Mouse (Mus musculus) CH12.LX (cell line): ENCODE results near the gene Ano8. TPM values are rescaled to one million over a fixed set of nuclear protein-coding genes. Genes with fewer than 3 reads are reported as not detected.

Source experiments
- DNase-seq: peaks from one replicate; pipeline ENCODE4 v3.0.0-alpha.2; 2013; ENCODE audit errors: extremely low read depth
- H3K27ac ChIP-seq: 2 replicates; pipeline ENCODE4 v1.5.1; 2012; ENCODE audit warnings: low read depth, mild to moderate bottlenecking, control low read depth, moderate library complexity; ENCODE audit not compliant: insufficient read depth
- H3K27me3 ChIP-seq: replicated peaks from 2 replicates; pipeline ENCODE3; 2012; ENCODE audit warnings: inconsistent platforms
- H3K36me3 ChIP-seq, 2 experiments: replicated peaks in 1 of 2; 2 replicates each; pipeline versions ENCODE3 to v1.6.1; 2012; ENCODE audit warnings: inconsistent platforms in 1 of 2, low read length in 1 of 2, mild to moderate bottlenecking in 1 of 2, mixed read lengths in 1 of 2, moderate library complexity in 1 of 2; ENCODE audit not compliant: control insufficient read depth in 1 of 2, insufficient read depth in 1 of 2
- H3K4me1 ChIP-seq, 2 experiments: 2 replicates each; pipeline ENCODE4 v1.6.1; 2012; ENCODE audit warnings: inconsistent platforms in 1 of 2, moderate library complexity in 1 of 2; ENCODE audit not compliant: insufficient read depth in 2 of 2, control insufficient read depth in 1 of 2
- H3K4me2 ChIP-seq: 2 replicates; pipeline ENCODE4 v1.6.1; 2012; ENCODE audit warnings: low read depth, mild to moderate bottlenecking, control low read depth; ENCODE audit not compliant: poor library complexity, insufficient read depth, severe bottlenecking
- H3K4me3 ChIP-seq, 3 experiments: fragments of 150-350 bp in 1 of 3; sonication (generic) in 1 of 3; replicated peaks in 1 of 3; 2 replicates each; pipeline versions ENCODE3 to v1.5.1; 2011 to 2012; ENCODE audit warnings: low read depth in 2 of 3, low read length in 2 of 3, mild to moderate bottlenecking in 2 of 3, moderate library complexity in 2 of 3, control low read depth in 1 of 3, improper control_type of control experiment in 1 of 3, inconsistent platforms in 1 of 3, mixed read lengths in 1 of 3; ENCODE audit not compliant: poor library complexity in 1 of 3
- H3K79me2 ChIP-seq: replicated peaks from 2 replicates; pipeline ENCODE4 v1.6.1; 2012; ENCODE audit warnings: mild to moderate bottlenecking, moderate library complexity; ENCODE audit not compliant: control insufficient read depth, poor library complexity, insufficient read depth, severe bottlenecking; ENCODE audit errors: extremely low read depth
- H3K9ac ChIP-seq: 2 replicates; pipeline ENCODE4 v1.6.1; 2012; ENCODE audit warnings: low read depth, mild to moderate bottlenecking, control low read depth, moderate library complexity; ENCODE audit not compliant: insufficient read depth
- H3K9me3 ChIP-seq: replicated peaks from 2 replicates; pipeline ENCODE3; 2012; ENCODE audit warnings: low read length, inconsistent platforms, mixed read lengths
- BHLHE40 ChIP-seq: IDR thresholded peaks from 2 replicates; pipeline ENCODE4 v1.6.1; 2011; ENCODE audit warnings: mild to moderate bottlenecking, low read depth, low read length, improper control_type of control experiment
- CHD1 ChIP-seq: IDR thresholded peaks from 2 replicates; pipeline ENCODE4 v1.6.1; 2012; ENCODE audit warnings: low read depth, low read length, improper control_type of control experiment, inconsistent platforms
- CHD2 ChIP-seq: IDR thresholded peaks from 2 replicates; pipeline ENCODE4 v1.6.1; 2011; ENCODE audit warnings: low read length, improper control_type of control experiment
- E2F4 ChIP-seq: IDR thresholded peaks from 2 replicates; pipeline ENCODE4 v1.6.1; 2011; ENCODE audit warnings: low read depth, low read length, improper control_type of control experiment; ENCODE audit not compliant: insufficient replicate concordance
- ELF1 ChIP-seq: IDR thresholded peaks from 2 replicates; pipeline ENCODE4 v1.6.1; 2014; ENCODE audit warnings: low read depth, mild to moderate bottlenecking, inconsistent platforms, low read length, improper control_type of control experiment
- EP300 ChIP-seq: IDR thresholded peaks from 2 replicates; pipeline ENCODE4 v1.6.1; 2011; ENCODE audit warnings: low read length, improper control_type of control experiment
- HCFC1 ChIP-seq: IDR thresholded peaks from 2 replicates; pipeline ENCODE4 v1.6.1; 2012; ENCODE audit warnings: low read depth, mild to moderate bottlenecking, inconsistent platforms, low read length, improper control_type of control experiment
- IRF4 ChIP-seq: IDR thresholded peaks from 2 replicates; pipeline ENCODE4 v1.6.1; 2014; ENCODE audit warnings: low read depth, mild to moderate bottlenecking, inconsistent platforms, low read length, improper control_type of control experiment
- JUN ChIP-seq: IDR thresholded peaks from 2 replicates; pipeline ENCODE4 v1.6.1; 2011; ENCODE audit warnings: low read depth, mild to moderate bottlenecking, low read length, improper control_type of control experiment, moderate library complexity; ENCODE audit not compliant: insufficient read depth
- JUND ChIP-seq: conservative IDR thresholded peaks from 2 replicates; pipeline ENCODE4 v1.6.1; 2011; ENCODE audit warnings: low read depth, low read length, improper control_type of control experiment
- KAT2A ChIP-seq: IDR thresholded peaks from 2 replicates; pipeline ENCODE4 v1.6.1; 2012; ENCODE audit warnings: low read length, improper control_type of control experiment, inconsistent platforms; ENCODE audit not compliant: insufficient replicate concordance
- MAX ChIP-seq: IDR thresholded peaks from 2 replicates; pipeline ENCODE4 v1.6.1; 2011; ENCODE audit warnings: low read length, improper control_type of control experiment
- MAZ ChIP-seq: IDR thresholded peaks from 2 replicates; pipeline ENCODE4 v1.6.1; 2012; ENCODE audit warnings: low read depth, mild to moderate bottlenecking, inconsistent platforms, low read length, improper control_type of control experiment, moderate library complexity
- MEF2A ChIP-seq: IDR thresholded peaks from 2 replicates; pipeline ENCODE4 v1.6.1; 2014; ENCODE audit warnings: low read depth, mild to moderate bottlenecking, inconsistent platforms, low read length, improper control_type of control experiment, borderline replicate concordance
- MXI1 ChIP-seq: IDR thresholded peaks from 2 replicates; pipeline ENCODE4 v1.6.1; 2011; ENCODE audit warnings: mild to moderate bottlenecking, low read depth, low read length, improper control_type of control experiment
- MYC ChIP-seq: IDR thresholded peaks from 2 replicates; pipeline ENCODE4 v1.6.1; 2011; ENCODE audit warnings: low read depth, mild to moderate bottlenecking, improper control_type of control experiment, low read length
- NRF1 ChIP-seq: IDR thresholded peaks from 2 replicates; pipeline ENCODE4 v1.6.1; 2014; ENCODE audit warnings: low read depth, mild to moderate bottlenecking, inconsistent platforms, low read length, improper control_type of control experiment, moderate library complexity
- POLR2A ChIP-seq: IDR thresholded peaks from 2 replicates; pipeline ENCODE4 v1.6.1; 2011; ENCODE audit warnings: low read depth, mild to moderate bottlenecking, improper control_type of control experiment, low read length
- RAD21 ChIP-seq: IDR thresholded peaks from 2 replicates; pipeline ENCODE4 v1.6.1; 2011; ENCODE audit warnings: low read depth, mild to moderate bottlenecking, low read length, improper control_type of control experiment, moderate library complexity
- UBTF ChIP-seq: IDR thresholded peaks from 2 replicates; pipeline ENCODE4 v1.6.1; 2012; ENCODE audit warnings: low read depth, mild to moderate bottlenecking, inconsistent platforms, low read length, improper control_type of control experiment, moderate library complexity
- USF1 ChIP-seq: IDR thresholded peaks from 2 replicates; pipeline ENCODE4 v1.6.1; 2014; ENCODE audit warnings: low read depth, mild to moderate bottlenecking, inconsistent platforms, low read length, improper control_type of control experiment
- USF2 ChIP-seq: conservative IDR thresholded peaks from 2 replicates; pipeline ENCODE4 v1.6.1; 2011; ENCODE audit warnings: low read depth, low read length, improper control_type of control experiment
- ZC3H11A ChIP-seq: IDR thresholded peaks from 2 replicates; pipeline ENCODE4 v1.6.1; 2012; ENCODE audit warnings: low read depth, mild to moderate bottlenecking, inconsistent platforms, low read length, improper control_type of control experiment
- ZMIZ1 ChIP-seq: IDR thresholded peaks from 2 replicates; pipeline ENCODE4 v1.6.1; 2012; ENCODE audit warnings: low read depth, mild to moderate bottlenecking, inconsistent platforms, low read length, improper control_type of control experiment
- dilution Hi-C: fragments of 300-500 bp; cut with MboI; formaldehyde crosslinking; loops from 2 replicates; pipeline ENCODE4 v1.14.3; 2020; ENCODE audit warnings: low sequenced_read_pairs; ENCODE audit not compliant: extremely low pct_unique_long_range_greater_than_20kb, extremely low pct_ligation_motif_present
- in situ Hi-C: fragments of 300-500 bp; cut with MboI; formaldehyde crosslinking; loops from 3 replicates; pipeline ENCODE4 v1.14.3; 2019; ENCODE audit warnings: low sequenced_read_pairs, low pct_ligation_motif_present, low pct_unique_long_range_greater_than_20kb, mixed read lengths
- polyA plus RNA-seq: library from polyadenylated mRNA; unstranded; fragments of >175 nt; gene quantifications from 2 replicates; pipeline ENCODE4 v1.2.1, GENCODE M21; 2012; ENCODE audit warnings: low read depth; ENCODE audit not compliant: insufficient read length
- total RNA-seq, 2 experiments: library from RNA; depleted of rRNA; stranded (reverse); fragments of 300-350 nt in 1 of 2; fragments of >200 nt in 1 of 2; gene quantifications; 2 replicates each; pipeline ENCODE4 v1.2.3; 2012 to 2014

The Ano8 gene
- total and polyA plus RNA-seq, 3 experiments = 1.8 to 6.7 (median 1.9) TPM

GRCm38 (mm10) chr8:71505979-71506378 lies 20.2 kb upstream of the Ano8 start:
- no peak overlapping the region for H3K9ac ChIP-seq
- no peak overlapping the region for H3K27ac ChIP-seq
- H3K4me1 ChIP-seq = peaks cover 2 to 8% of the 10 kb centered on the region in 2 experiments; a peak in 3 of 4 replicates
- H3K79me2 ChIP-seq = no peaks in the 10 kb centered on the region
- dilution Hi-C loops (no loop called here), in situ Hi-C loops (loop anchor here (10.0 kb wide), 1 partner anchor 61 kb away; no protein-coding TSS in a partner anchor)
- H3K9me3 ChIP-seq = no peaks in the 10 kb centered on the region
- no peak for DNase-seq
- H3K36me3 ChIP-seq = no peaks in the 10 kb centered on the region
- peaks cover 58% of the 10 kb centered on the region for H3K27me3 ChIP-seq
- H3K4me3 ChIP-seq = no peak overlapping the region
- TF ChIP-seq USF2 = no peak
- no peak for TF ChIP-seq ZMIZ1
- no peak for TF ChIP-seq IRF4
- no peak for TF ChIP-seq KAT2A
- TF ChIP-seq ELF1 = no peak
- TF ChIP-seq USF1 = no peak
- TF ChIP-seq UBTF = no peak
- TF ChIP-seq HCFC1 = no peak
- no peak for TF ChIP-seq POLR2A
- no peak for TF ChIP-seq MYC
- no peak for TF ChIP-seq BHLHE40
- no peak overlapping the region for H3K4me2 ChIP-seq

GRCm38 (mm10) chr8:71505326-71505725 lies 19.6 kb upstream of the Ano8 start:
- Histone ChIP-seq H3K79me2 (no peaks in the 10 kb centered on the region), H3K27ac (no peak overlapping the region), H3K9ac (no peak overlapping the region), H3K36me3 (no peaks in the 10 kb centered on the region), H3K4me1 (peaks cover 2 to 8% of the 10 kb centered on the region in 2 experiments; a peak in 3 of 4 replicates), H3K9me3 (no peaks in the 10 kb centered on the region), H3K4me3 (no peak overlapping the region), H3K27me3 (peaks cover 53% of the 10 kb centered on the region), H3K4me2 (no peak overlapping the region)
- TF ChIP-seq IRF4 (no peak), USF1 (no peak)
- dilution Hi-C loops (no loop called here), in situ Hi-C loops (loop anchor here (10.0 kb wide), 1 partner anchor 61 kb away; no protein-coding TSS in a partner anchor)
- DNase-seq = no peak

DNA sequence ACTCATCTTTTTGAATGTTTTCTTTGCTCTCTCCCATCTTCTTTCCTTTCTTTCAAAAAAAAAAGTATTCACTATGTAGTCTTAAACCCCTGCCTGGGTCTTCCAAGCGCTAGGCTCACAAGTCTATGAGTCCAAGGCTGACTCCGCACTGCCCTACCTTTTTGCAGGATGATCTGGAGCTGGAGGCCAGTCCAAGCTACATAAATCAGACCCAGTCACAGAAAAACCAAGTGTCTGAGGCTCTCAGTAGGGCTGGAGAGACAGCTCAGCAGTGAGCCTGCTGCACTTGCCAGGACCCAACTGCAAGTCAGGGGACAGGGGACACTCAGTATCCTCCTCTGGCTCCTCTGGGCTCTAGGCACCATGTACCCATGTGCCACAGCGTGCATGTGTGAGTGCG lies 18.6 kb upstream of the Ano8 start:
- Histone ChIP-seq H3K9me3 (no peaks in the 10 kb centered on the region), H3K9ac (no peak overlapping the region), H3K4me2 (no peak overlapping the region), H3K27me3 (peaks cover 43% of the 10 kb centered on the region), H3K4me3 (no peak overlapping the region), H3K36me3 (peaks cover 0 to 2% of the 10 kb centered on the region in 2 experiments), H3K4me1 (peaks cover 2 to 8% of the 10 kb centered on the region in 2 experiments; a peak in 3 of 4 replicates), H3K27ac (no peak overlapping the region), H3K79me2 (no peaks in the 10 kb centered on the region)
- dilution Hi-C loops (no loop called here), in situ Hi-C loops (loop anchor here (10.0 kb wide), 1 partner anchor 60 kb away; no protein-coding TSS in a partner anchor)
- TF ChIP-seq CHD2 (no peak), NRF1 (no peak), E2F4 (no peak), MAX (no peak), CHD1 (no peak), EP300 (no peak), JUND (no peak), RAD21 (no peak), ZC3H11A (no peak), JUN (no peak), MAZ (no peak), MEF2A (no peak), UBTF (no peak), ZMIZ1 (no peak), MXI1 (no peak)
- no peak for DNase-seq
